Mouse (Mus musculus) kidney, adult 2 months (tissue): ENCODE data around the gene Cxcr5. TPM values are rescaled to one million over a fixed set of nuclear protein-coding genes. Genes with fewer than 3 reads are reported as not detected.

Experiments
- DNase-seq: peaks from one replicate; pipeline ENCODE4 v3.0.0; 2021
- H3K27ac ChIP-seq: fragments of 200-500 bp; 2 replicates; pipeline ENCODE4 v1.5.1; 2012; ENCODE audit warnings: low read depth, low read length, control low read depth, inconsistent platforms; ENCODE audit not compliant: insufficient read depth
- H3K27me3 ChIP-seq: fragments of 200-500 bp; replicated peaks from 2 replicates; pipeline ENCODE4 v1.6.1; 2012; ENCODE audit warnings: mild to moderate bottlenecking, moderate library complexity, low read length, inconsistent platforms; ENCODE audit not compliant: control insufficient read depth, insufficient read depth
- H3K36me3 ChIP-seq: fragments of 200-500 bp; 2 replicates; pipeline ENCODE4 v1.6.1; 2012; ENCODE audit warnings: mild to moderate bottlenecking, moderate library complexity, low read length, inconsistent platforms; ENCODE audit not compliant: control insufficient read depth, insufficient read depth
- H3K4me1 ChIP-seq: fragments of 200-500 bp; 2 replicates; pipeline ENCODE4 v1.6.1; 2011; ENCODE audit warnings: low read length; ENCODE audit not compliant: control insufficient read depth, insufficient read depth
- H3K4me3 ChIP-seq: fragments of 200-500 bp; 2 replicates; pipeline ENCODE4 v1.5.1; 2011; ENCODE audit warnings: mild to moderate bottlenecking, low read depth, low read length, control low read depth; ENCODE audit not compliant: insufficient read depth
- CTCF ChIP-seq: fragments of 200-500 bp; conservative IDR thresholded peaks from 2 replicates; pipeline ENCODE4 v1.5.1; 2011; ENCODE audit warnings: low read depth, mild to moderate bottlenecking, control low read depth, low read length, moderate library complexity, mixed read lengths; ENCODE audit not compliant: insufficient read depth, insufficient read length
- POLR2A ChIP-seq: fragments of 200-500 bp; IDR thresholded peaks from one replicate; pipeline ENCODE4 v1.6.1; 2011; ENCODE audit warnings: low read depth, low read length, control low read depth
- WGBS: fragments of 180-500 bp; shearing (Covaris S2); methylation state at CpG from one replicate; pipeline ENCODE4 v1.1.7; 2018; 5-methylcytosine and 5-hydroxymethylcytosine counted together
- polyA plus RNA-seq: library from polyadenylated mRNA; depleted of rRNA; stranded (reverse); fragments of >200 nt; gene quantifications from 2 replicates; pipeline ENCODE4 v1.2.3, GENCODE M21; 2012

Gene Cxcr5
- polyA plus RNA-seq, 1 experiment = 4.0 TPM

DNA sequence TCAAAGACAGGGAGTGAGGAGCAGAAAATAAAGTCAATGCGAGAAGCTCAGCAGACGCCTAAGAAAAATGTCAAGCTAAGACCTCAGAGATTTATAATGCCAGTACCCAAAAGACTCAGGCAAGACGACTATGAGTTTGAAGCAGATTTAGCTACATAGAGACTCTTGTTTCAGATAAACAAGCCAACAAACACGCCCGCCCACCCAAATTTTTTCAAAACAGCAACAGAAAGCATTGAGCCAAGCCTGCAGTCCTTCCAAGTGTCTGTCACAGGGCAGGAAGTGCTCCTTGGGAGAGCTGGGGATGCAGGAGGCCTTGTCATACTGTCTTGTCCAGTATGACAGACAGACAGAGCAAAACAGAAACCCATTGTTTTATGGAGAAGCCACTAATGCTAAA lies 38.0 kb downstream of the Cxcr5 start:
- Histone ChIP-seq H3K27me3 (no peaks in the 10 kb centered on the region), H3K4me1 (no peaks in the 10 kb centered on the region), H3K36me3 (no peaks in the 10 kb centered on the region), H3K27ac (no peak overlapping the region), H3K4me3 (no peak overlapping the region)
- no peak for DNase-seq
- no peak for TF ChIP-seq CTCF
- no peak for TF ChIP-seq POLR2A
- WGBS = 72% methylated on average over 5 of the region's 5 CpGs

DNA sequence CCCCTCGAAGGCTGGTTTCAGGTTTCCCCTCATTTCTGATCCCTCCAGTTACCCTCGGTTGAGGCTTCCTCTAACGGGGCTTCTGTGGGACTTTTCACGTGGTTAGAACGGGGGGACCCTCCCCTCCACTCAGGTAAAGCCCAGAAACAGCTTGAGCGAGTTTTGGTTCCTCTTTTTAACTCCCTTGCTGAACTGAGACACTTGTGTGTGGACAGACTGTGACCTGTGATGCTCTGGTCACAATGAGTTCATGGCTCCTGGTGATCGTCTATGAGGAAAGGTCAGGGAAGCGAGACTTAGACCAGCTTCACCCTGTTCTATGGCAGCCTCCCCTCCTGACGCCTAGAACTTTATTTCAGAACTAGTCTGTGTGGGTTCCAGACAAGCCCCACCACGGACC lies 39.8 kb downstream of the Cxcr5 start:
- Histone ChIP-seq H3K4me1 (no peaks in the 10 kb centered on the region), H3K36me3 (no peaks in the 10 kb centered on the region), H3K27me3 (no peaks in the 10 kb centered on the region), H3K4me3 (no peak overlapping the region), H3K27ac (no peak overlapping the region)
- DNase-seq = no peak
- no peak for TF ChIP-seq POLR2A
- TF ChIP-seq CTCF = no peak
- WGBS = 74% methylated on average over 10 of the region's 10 CpGs

- Histone ChIP-seq H3K4me1 (peaks cover 3% of the 10 kb centered on the region; the same call in 1 of the 2 replicates), H3K27me3 (no peaks in the 10 kb centered on the region), H3K4me3 (no peak overlapping the region), H3K36me3 (no peaks in the 10 kb centered on the region), H3K27ac (no peak overlapping the region)
- peak; percentile 46 for DNase-seq
- 64% methylated on average over 7 of the region's 7 CpGs for WGBS
- TF ChIP-seq CTCF = no peak
- TF ChIP-seq POLR2A = no peak
Measured at GRCm38 (mm10) chr9:44518068-44518467, 43.6 kb downstream of the Cxcr5 start.

DNA sequence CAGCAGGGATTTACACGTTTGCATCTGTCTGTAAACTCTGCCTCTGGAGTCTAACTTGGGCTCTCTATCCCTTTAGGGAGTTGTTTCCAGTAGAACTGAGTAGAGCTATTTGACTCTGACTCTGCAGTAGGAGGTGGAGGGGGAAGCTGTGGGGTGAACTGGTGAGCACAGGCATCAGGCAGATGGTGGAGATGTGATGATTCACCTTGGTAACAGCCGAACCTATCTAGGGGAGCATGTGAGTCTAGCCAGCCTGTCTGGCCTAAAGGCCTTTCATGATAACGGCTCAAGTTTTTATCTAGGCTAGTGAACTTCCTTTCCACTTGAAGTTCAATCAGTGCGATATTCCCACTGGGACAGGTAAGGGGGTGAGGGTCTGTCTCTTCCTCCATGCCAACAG lies 44.3 kb downstream of the Cxcr5 start:
- Histone ChIP-seq H3K27ac (no peak overlapping the region), H3K36me3 (no peaks in the 10 kb centered on the region), H3K4me3 (no peak overlapping the region), H3K4me1 (peaks cover 7% of the 10 kb centered on the region), H3K27me3 (no peaks in the 10 kb centered on the region)
- TF ChIP-seq POLR2A = no peak
- no peak for TF ChIP-seq CTCF
- WGBS = 77% methylated on average over 4 of the region's 4 CpGs
- no peak for DNase-seq

- H3K4me3 ChIP-seq = no peak overlapping the region
- 85% methylated on average over 5 of the region's 5 CpGs for WGBS
- H3K36me3 ChIP-seq = no peaks in the 10 kb centered on the region
- TF ChIP-seq CTCF (no peak), POLR2A (no peak)
- no peak overlapping the region for H3K27ac ChIP-seq
- no peak for DNase-seq
- peaks cover 19% of the 10 kb centered on the region for H3K4me1 ChIP-seq
- H3K27me3 ChIP-seq = no peaks in the 10 kb centered on the region
Measured at GRCm38 (mm10) chr9:44515891-44516290, 45.8 kb downstream of the Cxcr5 start.

DNA sequence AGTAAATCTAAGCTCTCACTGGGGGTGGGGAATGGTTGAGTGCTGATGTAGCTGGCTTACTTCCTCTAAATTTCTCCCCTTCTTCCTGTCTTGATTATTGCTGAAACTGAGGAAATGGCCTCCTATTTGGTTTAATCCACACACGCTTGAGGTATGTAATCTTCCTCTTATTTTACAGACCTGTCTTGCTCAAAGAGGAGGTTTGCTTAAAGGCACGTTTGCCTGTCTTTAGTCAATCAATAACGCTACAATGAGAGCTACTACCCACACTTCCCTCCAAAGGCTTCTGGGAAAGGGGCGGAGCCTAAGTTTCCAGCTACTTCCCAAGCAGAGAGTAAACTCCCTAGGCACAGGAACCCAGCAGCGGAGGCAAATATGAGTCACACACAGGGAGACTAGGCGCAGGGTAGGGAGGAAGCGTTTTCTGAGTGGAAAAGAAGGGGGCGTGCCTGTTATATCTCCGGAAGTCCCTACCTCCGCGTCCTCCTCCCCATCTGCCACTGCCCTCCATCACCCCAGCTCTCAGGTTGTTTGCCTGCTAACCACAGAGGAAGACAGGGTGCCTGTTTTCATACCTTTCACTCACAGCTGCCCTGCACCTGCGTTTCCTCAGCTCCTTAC lies 46.4 kb downstream of the Cxcr5 start:
- H3K4me3 ChIP-seq = no peak overlapping the region
- 32% methylated on average over 12 of the region's 12 CpGs for WGBS
- peaks cover 21% of the 10 kb centered on the region for H3K4me1 ChIP-seq
- TF ChIP-seq POLR2A = no peak
- TF ChIP-seq CTCF = no peak
- no peaks in the 10 kb centered on the region for H3K36me3 ChIP-seq
- no peak overlapping the region; the same call in 1 of the 2 replicates for H3K27ac ChIP-seq
- DNase-seq = peak; percentile 92
- no peaks in the 10 kb centered on the region for H3K27me3 ChIP-seq

GRCm38 (mm10) chr9:44514147-44514546 lies 47.5 kb downstream of the Cxcr5 start:
- Histone ChIP-seq H3K36me3 (no peaks in the 10 kb centered on the region), H3K4me3 (no peak overlapping the region), H3K27me3 (no peaks in the 10 kb centered on the region), H3K4me1 (peaks cover 21% of the 10 kb centered on the region), H3K27ac (no peak overlapping the region)
- TF ChIP-seq CTCF (no peak), POLR2A (no peak)
- no peak for DNase-seq
- 90% methylated on average over 5 of the region's 5 CpGs for WGBS

GRCm38 (mm10) chr9:44513610-44514009 lies 48.1 kb downstream of the Cxcr5 start:
- WGBS = 77% methylated on average over 20 of the region's 20 CpGs
- peaks cover 21% of the 10 kb centered on the region for H3K4me1 ChIP-seq
- no peaks in the 10 kb centered on the region for H3K36me3 ChIP-seq

More at GRCm38 (mm10) chr9:44513610-44514009, 48.1 kb downstream of the Cxcr5 start:
- no peak for DNase-seq
- no peaks in the 10 kb centered on the region for H3K27me3 ChIP-seq
- TF ChIP-seq POLR2A (no peak), CTCF (no peak)
- H3K27ac ChIP-seq = no peak overlapping the region
- H3K4me3 ChIP-seq = no peak overlapping the region
